Comparison of ENCODE assay signal across 28 mouse cellular contexts in genomic region chr1:152286677-152287076, GRCm38 (mm10).
DNase-seq lines count a peak whose midpoint lies in the region; ATAC-seq lines count a peak whose summit lies in the region.
"Had no signal": no experiment of that assay in that cellular context is flagged by ENCODE, and none has a peak within 500 bp of the region (broad histone marks: within the 10 kb centered on the region; RNA-seq: fewer than 3 reads in every experiment).

No protein-coding gene starts in this region.

- H3K36me3 ChIP-seq in hindbrain, embryonic 12.5 days = no peaks in the 10 kb centered on the region
- H3K36me3 ChIP-seq in hindbrain, embryonic 16.5 days (ENCODE audit: control insufficient read depth, insufficient read depth, low read length) = no peaks in the 10 kb centered on the region
- H3K36me3 ChIP-seq in neural tube, embryonic 13.5 days = no peaks in the 10 kb centered on the region
- H3K36me3 ChIP-seq: embryonic facial prominence, embryonic 13.5 days; forebrain, embryonic 10.5 days; liver, embryonic 13.5 days had no signal

- no peaks in the 10 kb centered on the region for H3K9me3 ChIP-seq in hindbrain, embryonic 12.5 days (replicated peaks)
- H3K9me3 ChIP-seq in hindbrain, embryonic 16.5 days (ENCODE audit: control insufficient read depth, low read length) = no peaks in the 10 kb centered on the region
- H3K9me3 ChIP-seq in neural tube, embryonic 13.5 days = no peaks in the 10 kb centered on the region
- H3K9me3 ChIP-seq: embryonic facial prominence, embryonic 13.5 days; forebrain, embryonic 10.5 days; liver, embryonic 13.5 days had no signal

- H3K4me2 ChIP-seq in hindbrain, embryonic 12.5 days (replicated peaks) = no peak overlapping the region
- H3K4me2 ChIP-seq in hindbrain, embryonic 16.5 days (ENCODE audit: low read length) = no peak overlapping the region
- no peak overlapping the region for H3K4me2 ChIP-seq in neural tube, embryonic 13.5 days
- H3K4me2 ChIP-seq: embryonic facial prominence, embryonic 13.5 days; heart, embryonic 11.5 days; liver, embryonic 13.5 days had no signal

- no peak overlapping the region for H3K9ac ChIP-seq in hindbrain, embryonic 12.5 days
- H3K9ac ChIP-seq in hindbrain, embryonic 16.5 days (ENCODE audit: low read depth, low read length) = no peak overlapping the region
- no peak overlapping the region for H3K9ac ChIP-seq in neural tube, embryonic 13.5 days
- H3K9ac ChIP-seq: embryonic facial prominence, embryonic 13.5 days; liver, embryonic 13.5 days had no signal

- 53% methylated on average over 8 of the region's 8 CpGs for WGBS in hindbrain, embryonic 12.5 days
- WGBS in hindbrain, embryonic 16.5 days = 50% methylated on average over 8 of the region's 8 CpGs
- WGBS in neural tube, embryonic 13.5 days = 37% methylated on average over 8 of the region's 8 CpGs

- H3K27ac ChIP-seq in hindbrain, embryonic 12.5 days = 0 out of 2 replicates have a peak overlapping the region, but pooled peaks have one; percentile 2
- no peak overlapping the region for H3K27ac ChIP-seq in hindbrain, embryonic 16.5 days (ENCODE audit: low read depth, low read length)
- H3K27ac ChIP-seq in neural tube, embryonic 13.5 days (replicated peaks) = peak overlapping the region; percentile 38; the same call in 1 of the 2 replicates
- H3K27ac ChIP-seq: embryonic facial prominence, embryonic 13.5 days; forebrain, embryonic 10.5 days; liver, embryonic 13.5 days had no signal

- H3K27me3 ChIP-seq in hindbrain, embryonic 12.5 days = no peaks in the 10 kb centered on the region; the same call in 1 of the 2 replicates
- no peaks in the 10 kb centered on the region for H3K27me3 ChIP-seq in hindbrain, embryonic 16.5 days (replicated peaks; ENCODE audit: control insufficient read depth, insufficient read depth, low read length)
- H3K27me3 ChIP-seq in neural tube, embryonic 13.5 days = no peaks in the 10 kb centered on the region
- H3K27me3 ChIP-seq: CH12.LX; embryonic facial prominence, embryonic 13.5 days; liver, embryonic 13.5 days had no signal

- peaks cover 31% of the 10 kb centered on the region for H3K4me1 ChIP-seq in hindbrain, embryonic 12.5 days
- H3K4me1 ChIP-seq in hindbrain, embryonic 16.5 days (ENCODE audit: control insufficient read depth, insufficient read depth, low read depth, low read length) = peaks cover 4% of the 10 kb centered on the region
- peaks cover 48% of the 10 kb centered on the region for H3K4me1 ChIP-seq in neural tube, embryonic 13.5 days (replicated peaks)

- no peak overlapping the region for H3K4me3 ChIP-seq in hindbrain, embryonic 12.5 days
- no peak overlapping the region for H3K4me3 ChIP-seq in hindbrain, embryonic 16.5 days (ENCODE audit: low read length)
- no peak overlapping the region for H3K4me3 ChIP-seq in neural tube, embryonic 13.5 days
- H3K4me3 ChIP-seq: embryonic facial prominence, embryonic 13.5 days; forebrain, embryonic 10.5 days; liver, embryonic 13.5 days had no signal

- peak; percentile 62; the same call in 1 of the 2 replicates for ATAC-seq in hindbrain, embryonic 12.5 days (ENCODE audit: low FRiP score)
- no peak for ATAC-seq in hindbrain, embryonic 16.5 days
- ATAC-seq in neural tube, embryonic 13.5 days (ENCODE audit: low read depth) = peak; percentile 58; the same call in 1 of the 2 replicates
- ATAC-seq: lung, postnatal 0 days had no signal

- DNase-seq in cerebellum, postnatal 25 days = peak; percentile 11 to 22
- DNase-seq in cerebellum, postnatal 36 days = no peak
- no peak for DNase-seq in neural tube, embryonic 10.5 days (ENCODE audit: extremely low spot score, low spot score)
- no peak for DNase-seq in thymus, postnatal 36 days
- no peak for DNase-seq in kidney, postnatal 14 days
- DNase-seq: adrenal gland, adult 2 months; cerebellum, adult 11 months; cerebellum, adult 9-10 months; gastrocnemius, postnatal 14 days; heart, postnatal 36 days; kidney, adult 11 months; kidney, postnatal 36 days; left cerebral cortex, postnatal 4 days; liver, embryonic 13.5 days; lung, adult 18-20 months; lung, postnatal 4 days; right cerebral cortex, adult 18-20 months; right cerebral cortex, postnatal 4 days; thymus, adult 2 months; thymus, postnatal 4 days had no signal

Comparison
In these comparisons a context has a peak if more than half of its experiments do, and no peak if none do; other contexts are left out.
1. DNase-seq: peak in cerebellum, postnatal 25 days (2 of 2); none in cerebellum, postnatal 36 days (0 of 2), neural tube, embryonic 10.5 days (single experiment), thymus, postnatal 36 days (0 of 2) and kidney, postnatal 14 days (single experiment).